Mouse (Mus musculus) limb, embryonic 14.5 days (tissue): ENCODE data around the gene Zrsr2. TPM values are rescaled to one million over a fixed set of nuclear protein-coding genes. Genes with fewer than 3 reads are reported as not detected.

Experiments used
- ATAC-seq: fragments of 200-750 bp; cut with Nextera tagmentation; 2 replicates; pipeline ENCODE4 v1.8.0; 2017; ENCODE audit warnings: low read depth, moderate number of reproducible peaks, moderate TSS enrichment; ENCODE audit not compliant: low FRiP score
- DNase-seq: peaks from one replicate; pipeline ENCODE4 v3.0.0-alpha.2; 2015; ENCODE audit warnings: low spot score
- H3K27ac ChIP-seq: fragments of 300-500 bp; sonication (generic); replicated peaks from 2 replicates; pipeline ENCODE4 v1.5.1; 2014; ENCODE audit warnings: low read depth, mild to moderate bottlenecking, low read length, moderate library complexity, mixed read lengths
- H3K27me3 ChIP-seq: fragments of 300-500 bp; sonication (generic); 2 replicates; pipeline ENCODE4 v1.6.1; 2014; ENCODE audit warnings: low read length, mixed read lengths; ENCODE audit not compliant: control insufficient read depth, insufficient read depth
- H3K36me3 ChIP-seq: fragments of 300-500 bp; sonication (generic); 2 replicates; pipeline ENCODE4 v1.6.1; 2014; ENCODE audit warnings: mild to moderate bottlenecking, low read length, moderate library complexity, mixed read lengths; ENCODE audit not compliant: control insufficient read depth, insufficient read depth
- H3K4me1 ChIP-seq: fragments of 300-500 bp; sonication (generic); 2 replicates; pipeline ENCODE4 v1.6.1; 2014; ENCODE audit warnings: antibody characterized with exemption, low read length, mixed read lengths; ENCODE audit not compliant: control insufficient read depth, insufficient read depth
- H3K4me2 ChIP-seq: fragments of 300-500 bp; sonication (generic); replicated peaks from 2 replicates; pipeline ENCODE4 v1.6.1; 2014; ENCODE audit warnings: low read depth, mild to moderate bottlenecking, low read length, moderate library complexity; ENCODE audit not compliant: severe bottlenecking
- H3K4me3 ChIP-seq: fragments of 300-500 bp; sonication (generic); replicated peaks from 2 replicates; pipeline ENCODE4 v1.5.1; 2014; ENCODE audit warnings: low read length
- H3K9ac ChIP-seq: fragments of 300-500 bp; sonication (generic); 2 replicates; pipeline ENCODE4 v1.6.1; 2014; ENCODE audit warnings: mild to moderate bottlenecking, low read depth, low read length, moderate library complexity; ENCODE audit not compliant: severe bottlenecking
- H3K9me3 ChIP-seq: fragments of 300-500 bp; sonication (generic); 2 replicates; pipeline ENCODE4 v1.6.1; 2016; ENCODE audit warnings: low read length; ENCODE audit not compliant: control insufficient read depth
- POLR2A ChIP-seq: fragments of 200-500 bp; IDR thresholded peaks from 2 replicates; pipeline ENCODE4 v1.8.0; 2012; ENCODE audit warnings: inconsistent platforms, mild to moderate bottlenecking, moderate library complexity, borderline replicate concordance; ENCODE audit not compliant: insufficient read depth, insufficient read length; ENCODE audit errors: extremely low read depth
- WGBS: fragments of 180-500 bp; shearing (Covaris S2); extraction: QIAGEN DNeasy Blood & Tissue Kit; methylation state at CpG from one replicate; pipeline ENCODE4 v1.1.7; 2014; 5-methylcytosine and 5-hydroxymethylcytosine counted together
- polyA plus RNA-seq, 2 experiments: library from polyadenylated mRNA; depleted of rRNA in 1 of 2; stranded (reverse) in 1 of 2; unstranded in 1 of 2; fragments of >200 nt; fragmentation: Nextera tagmentation in 1 of 2; extraction: Ambion mirVana in 1 of 2; gene quantifications; 2 replicates each; pipeline versions ENCODE4 v1.2.1 to v1.2.3; 2012 to 2014

Zrsr2 gene
- polyA plus RNA-seq, 2 experiments: 41.6 to 44.1 TPM

GRCm38 (mm10) chrX:163908337-163909250 is 49.9 kb downstream of the Zrsr2 start, which contains the start of gene Ap1s2:
TSS of gene Ap1s2 (plus strand) at chrX:163909017.
- Histone ChIP-seq H3K4me2 (peak within 1 kb of the TSS; percentile 53), H3K9me3 (no peaks in the 10 kb centered on the region), H3K9ac (peak within 1 kb of the TSS; percentile 58), H3K4me3 (peak within 1 kb of the TSS; percentile 61), H3K4me1 (no peaks in the 10 kb centered on the region), H3K27ac (peak within 1 kb of the TSS; percentile 74), H3K27me3 (no peaks in the 10 kb centered on the region), H3K36me3 (no peaks in the 10 kb centered on the region)
- TF ChIP-seq POLR2A: peak; percentile 64; the same call in 1 of the 2 replicates
- WGBS: 17% methylated on average over 48 of the region's 80 CpGs
- peak; percentile 94 for DNase-seq
- peak; percentile 99 for ATAC-seq

GRCm38 (mm10) chrX:163908003-163908336 is 50.5 kb downstream of the Zrsr2 start:
- WGBS: 26% methylated on average over 8 of the region's 8 CpGs
- H3K27ac ChIP-seq: no peak overlapping the region
- no peaks in the 10 kb centered on the region for H3K9me3 ChIP-seq
- ATAC-seq: no peak
- no peaks in the 10 kb centered on the region for H3K4me1 ChIP-seq
- H3K4me3 ChIP-seq: peak overlapping the region; percentile 61
- no peaks in the 10 kb centered on the region for H3K36me3 ChIP-seq
- H3K27me3 ChIP-seq: no peaks in the 10 kb centered on the region
- no peak for TF ChIP-seq POLR2A
- DNase-seq: no peak
- H3K4me2 ChIP-seq: peak overlapping the region; percentile 53
- peak overlapping the region; percentile 58; the same call in 1 of the 2 replicates for H3K9ac ChIP-seq

GRCm38 (mm10) chrX:163906861-163907260 is 51.6 kb downstream of the Zrsr2 start:
- Histone ChIP-seq H3K9me3 (no peaks in the 10 kb centered on the region), H3K4me3 (no peak overlapping the region), H3K36me3 (no peaks in the 10 kb centered on the region), H3K27me3 (no peaks in the 10 kb centered on the region), H3K4me2 (no peak overlapping the region), H3K27ac (no peak overlapping the region), H3K9ac (no peak overlapping the region), H3K4me1 (no peaks in the 10 kb centered on the region)
- ATAC-seq: no peak
- DNase-seq: no peak
- 63% methylated on average over 2 of the region's 2 CpGs for WGBS
- TF ChIP-seq POLR2A: no peak

- no peaks in the 10 kb centered on the region for H3K9me3 ChIP-seq
- H3K27ac ChIP-seq: no peak overlapping the region
- H3K4me2 ChIP-seq: no peak overlapping the region
- no peak for DNase-seq
- WGBS: 49% methylated on average over 5 of the region's 5 CpGs
- no peaks in the 10 kb centered on the region for H3K36me3 ChIP-seq
- no peak overlapping the region for H3K9ac ChIP-seq
- H3K4me3 ChIP-seq: no peak overlapping the region
- H3K27me3 ChIP-seq: no peaks in the 10 kb centered on the region; the same call in 1 of the 2 replicates
- no peak for TF ChIP-seq POLR2A
- no peaks in the 10 kb centered on the region for H3K4me1 ChIP-seq
- ATAC-seq: no peak
These were observed 58.9 kb downstream of the Zrsr2 start for GRCm38 (mm10) chrX:163899431-163900020.

- DNase-seq (no peak), ATAC-seq (no peak)
- Histone ChIP-seq H3K27me3 (no peaks in the 10 kb centered on the region; the same call in 1 of the 2 replicates), H3K4me3 (no peak overlapping the region), H3K27ac (no peak overlapping the region), H3K36me3 (no peaks in the 10 kb centered on the region), H3K4me1 (no peaks in the 10 kb centered on the region), H3K9ac (no peak overlapping the region), H3K9me3 (no peaks in the 10 kb centered on the region), H3K4me2 (no peak overlapping the region)
- no peak for TF ChIP-seq POLR2A
- WGBS: 80% methylated on average over 1 of the region's 1 CpGs
These were observed 61.1 kb downstream of the Zrsr2 start for GRCm38 (mm10) chrX:163897354-163897753.
